Mouse (Mus musculus): Measurements from ENCODE around the gene Mcrip1. TPM values are rescaled to one million over a fixed set of nuclear protein-coding genes. Genes with fewer than 3 reads are reported as not detected.
"Not testable (repeated sequence)": the region's sequence is repeated elsewhere in the genome, so short reads cannot be mapped to it uniquely, and the experiment has no call there.

The Mcrip1 gene
- total RNA-seq, 2 experiments from 2014 or later, result 21.7 to 22.1 TPM

- intact Hi-C loops (cut with DNase I), result no loop called here
- peak overlapping the region; percentile 26 for H3K4me3 ChIP-seq
- H3K27ac ChIP-seq, result peak overlapping the region; percentile 78
- peak; percentile 65 for DNase-seq
- TF ChIP-seq CTCF (IDR thresholded peaks at IDR 0.05), result no peak
Measured at GRCm38 (mm10) chr11:120518027-120518426, 31.5 kb downstream of the Mcrip1 start.

GRCm38 (mm10) chr11:120517147-120517546 lies 32.4 kb downstream of the Mcrip1 start:
- intact Hi-C loops (cut with DNase I), result no loop called here
- no peak for TF ChIP-seq CTCF (IDR thresholded peaks at IDR 0.05)

GRCm38 (mm10) chr11:120515611-120516010 lies 33.9 kb downstream of the Mcrip1 start:
- DNase-seq, result peak; percentile 92
- Histone ChIP-seq H3K27ac (peak overlapping the region; percentile 75), H3K4me3 (no peak overlapping the region)
- intact Hi-C loops (cut with DNase I), result loop anchor here (2.0 kb wide), 2 partner anchors 63 to 97 kb away; no protein-coding TSS in a partner anchor
- no peak; the same call in 1 of the 2 replicates for TF ChIP-seq CTCF (IDR thresholded peaks at IDR 0.05)

More at GRCm38 (mm10) chr11:120517147-120517546, 32.4 kb downstream of the Mcrip1 start:
- H3K4me3 ChIP-seq, result no peak overlapping the region
- no peak overlapping the region for H3K27ac ChIP-seq
- DNase-seq, result no peak

GRCm38 (mm10) chr11:120514262-120514661 lies 35.3 kb downstream of the Mcrip1 start:
- H3K4me3 ChIP-seq, DNase-seq, H3K27ac ChIP-seq: not testable (repeated sequence)
- intact Hi-C loops (cut with DNase I), result loop anchor here (2.0 kb wide), 2 partner anchors 65 to 99 kb away; no protein-coding TSS in a partner anchor

GRCm38 (mm10) chr11:120512790-120513453 lies 36.6 kb downstream of the Mcrip1 start:
- DNase-seq, result no peak
- H3K4me3 ChIP-seq, result no peak overlapping the region
- intact Hi-C loops (cut with DNase I), result no loop called here
- TF ChIP-seq CTCF (IDR thresholded peaks at IDR 0.05), result no peak
- H3K27ac ChIP-seq, result no peak overlapping the region

GRCm38 (mm10) chr11:120510375-120511030 lies 39.0 kb downstream of the Mcrip1 start:
- DNase-seq, result no peak
- no peak for TF ChIP-seq CTCF (IDR thresholded peaks at IDR 0.05)
- Histone ChIP-seq H3K27ac (peak overlapping the region; percentile 62), H3K4me3 (peak overlapping the region; percentile 65)
- intact Hi-C loops (cut with DNase I), result no loop called here

- TF ChIP-seq CTCF (IDR thresholded peaks at IDR 0.05), result no peak
- Histone ChIP-seq H3K27ac (no peak overlapping the region), H3K4me3 (no peak overlapping the region)
- intact Hi-C loops (cut with DNase I), result no loop called here
- no peak for DNase-seq
Measured at GRCm38 (mm10) chr11:120509940-120510339, 39.6 kb downstream of the Mcrip1 start.

- DNase-seq, result no peak
- Histone ChIP-seq H3K27ac (no peak overlapping the region), H3K4me3 (no peak overlapping the region)
- no peak for TF ChIP-seq CTCF (IDR thresholded peaks at IDR 0.05)
- intact Hi-C loops (cut with DNase I), result no loop called here
Measured at GRCm38 (mm10) chr11:120508290-120508870, 41.1 kb downstream of the Mcrip1 start.

GRCm38 (mm10) chr11:120507611-120508289 lies 41.8 kb downstream of the Mcrip1 start:
- H3K27ac ChIP-seq, result no peak overlapping the region

DNA sequence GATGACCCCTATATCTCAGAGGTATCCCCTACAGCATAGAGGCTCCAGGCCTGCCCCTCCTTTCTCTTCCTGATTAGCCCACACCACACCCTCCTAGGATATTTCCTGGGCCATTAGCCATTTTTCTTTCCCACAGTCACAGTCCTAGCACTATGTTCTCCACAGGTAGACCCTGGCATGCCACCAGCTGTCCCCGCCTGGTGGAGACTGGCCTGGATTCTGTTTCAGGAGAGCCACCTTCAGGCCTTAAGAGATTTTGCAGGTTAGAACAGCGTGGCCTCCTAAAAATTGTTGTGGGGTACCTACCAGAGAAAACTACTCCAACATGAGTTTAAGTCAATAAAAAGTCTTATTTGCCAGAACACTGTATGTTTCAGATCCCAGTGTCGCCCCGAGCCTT lies 42.6 kb downstream of the Mcrip1 start:
- no peak overlapping the region for H3K27ac ChIP-seq
- intact Hi-C loops (cut with DNase I), result no loop called here
- no peak overlapping the region for H3K4me3 ChIP-seq
- DNase-seq, result no peak
- TF ChIP-seq CTCF (IDR thresholded peaks at IDR 0.05), result peak; percentile 38

More at GRCm38 (mm10) chr11:120507611-120508289, 41.8 kb downstream of the Mcrip1 start:
- intact Hi-C loops (cut with DNase I), result no loop called here
- no peak overlapping the region for H3K4me3 ChIP-seq
- DNase-seq, result no peak
- no peak for TF ChIP-seq CTCF (IDR thresholded peaks at IDR 0.05)

- DNase-seq, result no peak
- intact Hi-C loops (cut with DNase I), result no loop called here
- no peak overlapping the region for H3K4me3 ChIP-seq
- no peak overlapping the region for H3K27ac ChIP-seq
- no peak for TF ChIP-seq CTCF (IDR thresholded peaks at IDR 0.05)
Measured at GRCm38 (mm10) chr11:120505661-120506060, 43.9 kb downstream of the Mcrip1 start.

DNA sequence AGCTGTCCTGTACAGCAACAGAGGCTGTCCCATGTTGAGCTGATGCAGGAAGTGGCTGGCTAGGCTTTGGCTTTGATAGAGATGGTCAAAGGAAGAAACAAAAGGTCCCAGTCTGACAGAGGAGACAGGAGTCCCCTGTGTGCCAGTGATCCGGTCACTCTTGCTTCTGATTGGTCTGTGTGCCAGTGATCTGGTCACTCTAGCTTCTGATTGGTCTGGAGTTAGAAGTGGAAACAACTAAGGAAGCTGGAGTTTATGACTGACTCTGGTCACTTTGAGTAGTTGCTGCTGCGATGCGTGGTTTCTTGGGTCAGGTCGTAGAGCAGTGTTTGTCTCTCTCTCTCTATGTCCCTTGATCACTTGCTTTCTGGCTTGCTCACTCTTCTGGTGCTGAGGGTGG lies 47.8 kb downstream of the Mcrip1 start:
- no peak for DNase-seq
- no peak overlapping the region for H3K4me3 ChIP-seq
- intact Hi-C loops (cut with DNase I), result no loop called here
- no peak overlapping the region for H3K27ac ChIP-seq
- no peak for TF ChIP-seq CTCF (IDR thresholded peaks at IDR 0.05)

GRCm38 (mm10) chr11:120501018-120501417 lies 48.5 kb downstream of the Mcrip1 start:
- no peak overlapping the region for H3K27ac ChIP-seq
- no peak overlapping the region for H3K4me3 ChIP-seq
- intact Hi-C loops (cut with DNase I), result no loop called here
- DNase-seq, result no peak
- no peak for TF ChIP-seq CTCF (IDR thresholded peaks at IDR 0.05)

Measured in gastrocnemius, adult 2 months (tissue).